Mouse (Mus musculus): ENCODE data around the gene Fam122b. TPM values are rescaled to one million over a fixed set of nuclear protein-coding genes. Genes with fewer than 3 reads are reported as not detected.

Gene Fam122b
- total and polyA plus RNA-seq, 3 experiments, result 1.6 to 4.3 (median 2.2) TPM

DNA sequence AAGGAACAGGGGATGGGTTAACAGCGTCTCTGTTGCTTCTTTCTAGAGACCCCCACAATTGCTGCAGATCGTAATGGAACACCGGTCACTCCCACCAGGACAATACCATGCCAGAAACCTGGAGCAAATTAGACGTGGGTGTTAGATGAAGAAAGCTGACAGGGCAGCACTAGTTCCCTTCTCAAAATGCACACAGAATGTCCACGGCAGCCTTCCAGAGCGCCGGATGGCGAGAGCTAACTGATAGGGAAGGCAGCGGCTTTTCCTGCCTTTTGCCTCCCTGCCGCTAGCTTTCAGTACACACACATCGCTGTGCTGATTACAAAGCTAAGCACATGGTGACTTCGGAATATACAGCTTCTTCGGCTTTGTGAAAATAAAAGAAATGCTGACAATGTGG lies 37.6 kb downstream of the Fam122b start:
- TF ChIP-seq EP300 (IDR thresholded peaks at IDR 0.05; ENCODE audit: insufficient read depth, low read depth, low read length) (no peak), CTCF (IDR thresholded peaks at IDR 0.05) (no peak), POLR2A (IDR thresholded peaks at IDR 0.05; ENCODE audit: insufficient read depth, low read depth, low read length) (no peak)
- 26% methylated on average over 13 of the region's 13 CpGs for WGBS
- no peaks in the 10 kb centered on the region for H3K4me1 ChIP-seq (ENCODE audit: control insufficient read depth, insufficient read depth, low read length)
- H3K36me3 ChIP-seq (ENCODE audit: control insufficient read depth, insufficient read depth, low read length), result no peaks in the 10 kb centered on the region
- peak overlapping the region; percentile 19; the same call in 1 of the 2 replicates for H3K9ac ChIP-seq (ENCODE audit: low read depth, low read length)
- H3K27me3 ChIP-seq (ENCODE audit: control insufficient read depth, insufficient read depth, low read length), result no peaks in the 10 kb centered on the region
- H3K79me2 ChIP-seq (replicated peaks; ENCODE audit: control insufficient read depth, insufficient read depth, low read length), result no peaks in the 10 kb centered on the region
- intact Hi-C loops (cut with DNase I), result loop anchor here (2.0 to 10.0 kb wide), 2 partner anchors 177 to 207 kb away; no protein-coding TSS in a partner anchor
- DNase-seq, result peak in 1 of 2 experiments; percentile 17
- H3K27ac ChIP-seq, result no peak overlapping the region
- peak overlapping the region; percentile 24; the same call in 1 of the 2 replicates for H3K4me3 ChIP-seq

GRCm38 (mm10) chrX:53224353-53224944 lies 45.2 kb downstream of the Fam122b start:
- Histone ChIP-seq H3K4me3 (no peak overlapping the region), H3K27me3 (ENCODE audit: control insufficient read depth, insufficient read depth, low read length) (no peaks in the 10 kb centered on the region), H3K79me2 (replicated peaks; ENCODE audit: control insufficient read depth, insufficient read depth, low read length) (no peaks in the 10 kb centered on the region), H3K9ac (ENCODE audit: low read depth, low read length) (no peak overlapping the region), H3K4me1 (ENCODE audit: control insufficient read depth, insufficient read depth, low read length) (no peaks in the 10 kb centered on the region), H3K36me3 (ENCODE audit: control insufficient read depth, insufficient read depth, low read length) (no peaks in the 10 kb centered on the region), H3K27ac (no peak overlapping the region)
- intact Hi-C loops (cut with DNase I), result no loop called here
- TF ChIP-seq EP300 (IDR thresholded peaks at IDR 0.05; ENCODE audit: insufficient read depth, low read depth, low read length), result no peak
- 58% methylated on average over 6 of the region's 6 CpGs for WGBS
- DNase-seq, result no peak

DNA sequence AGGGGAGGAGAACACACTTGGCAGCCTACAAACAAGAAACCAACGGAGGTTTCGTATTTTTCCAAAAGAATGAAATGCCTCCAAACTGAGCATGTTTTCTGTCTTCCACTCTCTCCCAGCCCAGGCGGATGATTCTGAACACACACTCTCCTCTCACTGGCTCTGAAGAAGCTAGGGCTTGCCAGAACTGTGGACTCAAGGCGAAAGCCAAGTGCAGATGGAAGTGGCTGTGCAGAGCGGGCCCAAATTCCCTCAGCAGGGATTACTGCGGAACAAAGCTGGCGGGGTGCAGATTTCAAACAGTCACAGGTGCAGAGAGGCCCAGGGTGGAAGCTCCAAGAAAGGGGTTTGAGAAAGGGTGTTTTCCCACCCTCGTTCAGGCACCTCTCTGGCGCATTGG lies 48.8 kb downstream of the Fam122b start:
- no peaks in the 10 kb centered on the region for H3K36me3 ChIP-seq (ENCODE audit: control insufficient read depth, insufficient read depth, low read length)
- DNase-seq, result peak in 1 of 2 experiments; percentile 44
- intact Hi-C loops (cut with DNase I), result no loop called here
- no peaks in the 10 kb centered on the region for H3K27me3 ChIP-seq (ENCODE audit: control insufficient read depth, insufficient read depth, low read length)
- WGBS, result 77% methylated on average over 9 of the region's 9 CpGs
- H3K4me3 ChIP-seq, result no peak overlapping the region
- no peak for TF ChIP-seq EP300 (IDR thresholded peaks at IDR 0.05; ENCODE audit: insufficient read depth, low read depth, low read length)
- no peak for TF ChIP-seq POLR2A (IDR thresholded peaks at IDR 0.05; ENCODE audit: insufficient read depth, low read depth, low read length)
- TF ChIP-seq CTCF (IDR thresholded peaks at IDR 0.05), result no peak
- no peaks in the 10 kb centered on the region for H3K79me2 ChIP-seq (replicated peaks; ENCODE audit: control insufficient read depth, insufficient read depth, low read length)
- no peaks in the 10 kb centered on the region for H3K4me1 ChIP-seq (ENCODE audit: control insufficient read depth, insufficient read depth, low read length)
- H3K9ac ChIP-seq (ENCODE audit: low read depth, low read length), result no peak overlapping the region
- no peak overlapping the region for H3K27ac ChIP-seq

GRCm38 (mm10) chrX:53214557-53215229 lies 54.9 kb downstream of the Fam122b start:
- WGBS, result 49% methylated on average over 7 of the region's 7 CpGs
- TF ChIP-seq EP300 (IDR thresholded peaks at IDR 0.05; ENCODE audit: insufficient read depth, low read depth, low read length) (no peak), CTCF (IDR thresholded peaks at IDR 0.05) (no peak), POLR2A (IDR thresholded peaks at IDR 0.05; ENCODE audit: insufficient read depth, low read depth, low read length) (no peak)
- Histone ChIP-seq H3K9ac (ENCODE audit: low read depth, low read length) (no peak overlapping the region), H3K4me1 (ENCODE audit: control insufficient read depth, insufficient read depth, low read length) (peaks cover 3% of the 10 kb centered on the region), H3K4me3 (no peak overlapping the region), H3K36me3 (ENCODE audit: control insufficient read depth, insufficient read depth, low read length) (no peaks in the 10 kb centered on the region), H3K27me3 (ENCODE audit: control insufficient read depth, insufficient read depth, low read length) (no peaks in the 10 kb centered on the region), H3K27ac (no peak overlapping the region), H3K79me2 (replicated peaks; ENCODE audit: control insufficient read depth, insufficient read depth, low read length) (no peaks in the 10 kb centered on the region)
- intact Hi-C loops (cut with DNase I), result loop anchor here (10.0 kb wide), 1 partner anchor 100 kb away; no protein-coding TSS in a partner anchor
- peak in 1 of 2 experiments; percentile 15 for DNase-seq

- Histone ChIP-seq H3K36me3 (ENCODE audit: control insufficient read depth, insufficient read depth, low read length) (no peaks in the 10 kb centered on the region), H3K4me1 (ENCODE audit: control insufficient read depth, insufficient read depth, low read length) (peaks cover 3% of the 10 kb centered on the region), H3K9ac (ENCODE audit: low read depth, low read length) (no peak overlapping the region), H3K27ac (no peak overlapping the region), H3K4me3 (no peak overlapping the region), H3K27me3 (ENCODE audit: control insufficient read depth, insufficient read depth, low read length) (no peaks in the 10 kb centered on the region), H3K79me2 (replicated peaks; ENCODE audit: control insufficient read depth, insufficient read depth, low read length) (no peaks in the 10 kb centered on the region)
- TF ChIP-seq CTCF (IDR thresholded peaks at IDR 0.05) (no peak), POLR2A (IDR thresholded peaks at IDR 0.05; ENCODE audit: insufficient read depth, low read depth, low read length) (no peak), EP300 (IDR thresholded peaks at IDR 0.05; ENCODE audit: insufficient read depth, low read depth, low read length) (no peak)
- intact Hi-C loops (cut with DNase I), result loop anchor here (10.0 kb wide), 1 partner anchor 99 kb away; no protein-coding TSS in a partner anchor
- no peak for DNase-seq
- 64% methylated on average over 2 of the region's 2 CpGs for WGBS
Measured at GRCm38 (mm10) chrX:53213838-53214237, 55.8 kb downstream of the Fam122b start.

DNA sequence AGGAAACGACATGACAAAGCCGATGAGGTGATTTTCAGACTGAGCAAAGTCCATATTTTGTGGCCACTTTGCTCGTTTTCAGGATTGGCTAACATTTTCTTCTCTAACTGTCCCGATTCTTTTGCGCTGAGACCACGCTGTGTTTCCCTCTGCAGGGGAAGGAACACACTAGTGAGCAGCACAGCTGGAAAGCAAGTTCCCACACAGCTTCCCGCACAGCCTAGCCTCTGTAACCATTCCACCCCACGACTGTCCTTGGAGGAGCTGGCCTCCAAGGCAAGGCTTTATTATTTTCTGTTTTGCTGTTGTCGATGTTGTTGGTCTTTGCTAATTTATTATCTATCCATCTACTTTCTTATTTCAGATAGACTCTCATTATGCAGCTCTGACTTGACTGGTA lies 57.1 kb downstream of the Fam122b start:
- WGBS, result 39% methylated on average over 9 of the region's 9 CpGs
- TF ChIP-seq POLR2A (IDR thresholded peaks at IDR 0.05; ENCODE audit: insufficient read depth, low read depth, low read length) (no peak), CTCF (IDR thresholded peaks at IDR 0.05) (no peak), EP300 (IDR thresholded peaks at IDR 0.05; ENCODE audit: insufficient read depth, low read depth, low read length) (no peak)
- H3K79me2 ChIP-seq (replicated peaks; ENCODE audit: control insufficient read depth, insufficient read depth, low read length), result no peaks in the 10 kb centered on the region
- no peaks in the 10 kb centered on the region for H3K27me3 ChIP-seq (ENCODE audit: control insufficient read depth, insufficient read depth, low read length)
- no peak for DNase-seq
- peak overlapping the region; percentile 15; the same call in 1 of the 2 replicates for H3K27ac ChIP-seq
- H3K4me1 ChIP-seq (ENCODE audit: control insufficient read depth, insufficient read depth, low read length), result peaks cover 3% of the 10 kb centered on the region
- intact Hi-C loops (cut with DNase I), result loop anchor here (10.0 kb wide), 1 partner anchor 98 kb away; no protein-coding TSS in a partner anchor
- H3K9ac ChIP-seq (ENCODE audit: low read depth, low read length), result no peak overlapping the region
- no peaks in the 10 kb centered on the region for H3K36me3 ChIP-seq (ENCODE audit: control insufficient read depth, insufficient read depth, low read length)
- no peak overlapping the region for H3K4me3 ChIP-seq

Measured in heart, adult 2 months (tissue).